13 mouse cellular contexts compared by ENCODE assay signal in genomic region chr19:59472844-59473243, GRCm38 (mm10). TPM values are rescaled to one million over a fixed set of nuclear protein-coding genes. Genes with fewer than 3 reads are reported as not detected.
"Had no signal": no experiment of that assay in that cellular context is flagged by ENCODE, and none has a peak within 500 bp of the region (broad histone marks: within the 10 kb centered on the region; RNA-seq: fewer than 3 reads in every experiment).

No protein-coding gene starts in this region.

- DNase-seq: liver, postnatal 0 days; lung, adult 2 months; lung, postnatal 14 days; lung, postnatal 36 days; thymus, adult 18-20 months; thymus, postnatal 14 days; thymus, postnatal 36 days had no signal

- ATAC-seq: liver, postnatal 0 days; lung, postnatal 0 days; midbrain, embryonic 13.5 days; midbrain, embryonic 15.5 days had no signal

RNA-seq across cellular contexts. Expression of gene Emx2, which starts 14.7 kb away (rescaled TPM):
- polyA plus RNA-seq: liver, postnatal 0 days; lung, adult 2 months; lung, postnatal 0 days; macrophage; neural tube, embryonic 14.5 days; spleen, adult 2 months had no signal
